Mouse (Mus musculus): Measurements from ENCODE around the gene Usp6nl. TPM values are rescaled to one million over a fixed set of nuclear protein-coding genes. Genes with fewer than 3 reads are reported as not detected.
A peak's percentile ranks its signal among the peaks of the same experiment; 100 is the strongest.

Usp6nl gene
- polyA plus RNA-seq, 1 experiment from 2014 or later, result 10.9 TPM

- no peak for ATAC-seq (ENCODE audit: insufficient number of reproducible peaks, insufficient read depth, low FRiP score, low TSS enrichment, low read depth)
- H3K4me3 ChIP-seq, result peak overlapping the region; percentile 22
These were observed 30.6 kb downstream of the Usp6nl start for GRCm38 (mm10) chr2:6353060-6353459.

DNA sequence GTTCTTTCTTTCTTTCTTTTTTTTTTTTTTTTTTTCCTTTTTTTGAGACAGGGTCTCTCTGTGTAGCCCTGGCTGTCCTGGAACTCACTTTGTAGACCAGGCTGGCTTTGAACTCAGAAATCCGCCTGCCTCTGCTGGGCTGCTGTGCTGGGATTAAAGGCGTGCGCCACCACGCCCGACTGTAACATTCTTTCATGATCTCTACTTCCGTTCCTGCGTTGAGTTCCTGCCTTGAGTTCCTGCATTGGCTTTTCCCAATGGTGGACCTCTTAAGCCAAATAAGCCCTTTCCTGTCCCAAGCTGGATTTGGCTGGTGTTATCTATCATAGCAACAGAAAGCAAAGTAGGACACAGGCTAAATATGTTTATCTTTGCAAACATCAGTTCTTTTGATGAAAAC, 34.8 kb downstream of the Usp6nl start:
- no peak for ATAC-seq (ENCODE audit: insufficient number of reproducible peaks, insufficient read depth, low FRiP score, low TSS enrichment, low read depth)

More at GRCm38 (mm10) chr2:6353060-6353459, 30.6 kb downstream of the Usp6nl start:
- H3K9me3 ChIP-seq, result no peaks in the 10 kb centered on the region
- peak overlapping the region; percentile 59 for H3K4me2 ChIP-seq
- H3K9ac ChIP-seq, result 0 out of 2 replicates have a peak overlapping the region, but pooled peaks have one; percentile 57
- 30% methylated on average over 4 of the region's 4 CpGs for WGBS
- no peaks in the 10 kb centered on the region for H3K27me3 ChIP-seq
- H3K27ac ChIP-seq, result no peak overlapping the region
- peaks cover 45% of the 10 kb centered on the region for H3K4me1 ChIP-seq
- H3K36me3 ChIP-seq, result peaks cover 4% of the 10 kb centered on the region; the same call in 1 of the 2 replicates

GRCm38 (mm10) chr2:6359645-6360044, 37.2 kb downstream of the Usp6nl start:
- H3K27me3 ChIP-seq, result no peaks in the 10 kb centered on the region
- H3K9ac ChIP-seq, result no peak overlapping the region
- no peak overlapping the region for H3K4me2 ChIP-seq
- no peak overlapping the region for H3K4me3 ChIP-seq
- ATAC-seq (ENCODE audit: insufficient number of reproducible peaks, insufficient read depth, low FRiP score, low TSS enrichment, low read depth), result no peak
- H3K27ac ChIP-seq, result no peak overlapping the region
- H3K9me3 ChIP-seq, result no peaks in the 10 kb centered on the region
- peaks cover 46% of the 10 kb centered on the region for H3K4me1 ChIP-seq
- WGBS, result 30% methylated on average over 9 of the region's 9 CpGs
- peaks cover 4% of the 10 kb centered on the region; the same call in 1 of the 2 replicates for H3K36me3 ChIP-seq

More for the DNA sequence above, 34.8 kb downstream of the Usp6nl start:
- peaks cover 4% of the 10 kb centered on the region; the same call in 1 of the 2 replicates for H3K36me3 ChIP-seq
- no peaks in the 10 kb centered on the region for H3K9me3 ChIP-seq
- H3K9ac ChIP-seq, result no peak overlapping the region
- 98% methylated on average over 7 of the region's 7 CpGs for WGBS
- no peak overlapping the region for H3K27ac ChIP-seq
- H3K27me3 ChIP-seq, result no peaks in the 10 kb centered on the region
- no peak overlapping the region for H3K4me3 ChIP-seq
- peaks cover 44% of the 10 kb centered on the region for H3K4me1 ChIP-seq
- no peak overlapping the region for H3K4me2 ChIP-seq

DNA sequence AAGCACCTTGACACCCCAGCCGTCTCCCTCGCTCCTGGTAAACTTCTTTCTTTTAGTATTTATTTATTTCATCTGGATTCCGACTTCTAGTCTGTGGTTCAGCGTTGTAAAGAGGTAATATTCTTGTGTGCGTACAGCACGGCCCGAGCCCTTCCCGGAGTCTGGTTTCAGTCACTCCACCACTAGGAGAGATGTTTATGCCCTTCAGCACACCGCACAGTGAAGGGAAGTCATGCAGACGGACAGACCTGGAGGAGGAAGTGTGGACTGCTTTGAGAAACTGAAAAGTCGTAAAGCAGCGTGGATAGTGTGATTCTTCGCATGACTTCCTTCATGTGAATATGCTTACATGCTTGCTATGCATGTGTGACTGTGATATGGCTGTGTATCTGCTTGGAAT, 40.7 kb downstream of the Usp6nl start:
- H3K36me3 ChIP-seq, result no peaks in the 10 kb centered on the region
- no peak overlapping the region for H3K4me2 ChIP-seq
- no peak for ATAC-seq (ENCODE audit: insufficient number of reproducible peaks, insufficient read depth, low FRiP score, low TSS enrichment, low read depth)
- no peaks in the 10 kb centered on the region for H3K27me3 ChIP-seq
- H3K9me3 ChIP-seq, result no peaks in the 10 kb centered on the region
- no peak overlapping the region for H3K9ac ChIP-seq
- H3K27ac ChIP-seq, result no peak overlapping the region
- peaks cover 61% of the 10 kb centered on the region for H3K4me1 ChIP-seq
- no peak overlapping the region for H3K4me3 ChIP-seq
- 46% methylated on average over 13 of the region's 13 CpGs for WGBS

DNA sequence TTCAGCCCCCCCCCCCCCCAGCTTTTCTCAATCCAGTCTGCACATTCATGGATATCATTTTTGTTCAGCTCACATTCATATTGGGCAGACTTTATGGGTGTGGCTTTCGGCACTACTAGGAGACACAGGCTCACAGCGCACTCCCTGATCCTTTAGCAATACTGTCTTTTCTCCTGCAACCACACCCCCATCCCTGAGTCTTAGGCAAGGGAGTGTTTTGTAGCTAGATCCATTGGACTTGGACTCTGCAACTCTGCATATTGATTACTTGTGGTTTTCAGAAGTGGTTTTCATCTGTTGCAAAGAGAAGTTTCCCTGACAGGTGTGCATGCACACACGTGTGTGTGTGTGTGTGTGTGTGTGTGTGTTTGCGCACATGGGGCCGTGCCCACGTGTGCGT, 41.5 kb downstream of the Usp6nl start:
- WGBS, result 89% methylated on average over 7 of the region's 7 CpGs

DNA sequence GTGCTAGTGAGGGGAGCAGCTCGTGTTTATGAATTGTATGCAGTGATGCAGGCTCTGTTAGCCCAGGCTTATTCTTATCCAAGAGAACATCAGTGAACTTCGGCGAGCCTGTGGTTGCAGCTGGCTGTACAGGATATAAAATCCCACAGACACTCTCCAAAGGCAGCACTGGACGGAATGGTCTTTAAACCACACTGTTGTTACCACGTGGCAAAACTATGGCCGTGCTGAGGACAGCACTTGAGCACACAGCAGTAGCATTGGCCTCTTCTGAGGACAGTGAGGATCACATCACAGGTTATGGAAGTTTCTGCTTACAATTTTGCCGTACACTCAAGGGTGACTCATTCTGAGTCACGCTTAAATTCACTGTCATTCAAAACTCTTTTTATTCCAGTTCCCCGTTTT, 44.1 kb downstream of the Usp6nl start:
- H3K27ac ChIP-seq, result peak overlapping the region; percentile 75
- H3K4me3 ChIP-seq, result no peak overlapping the region
- 51% methylated on average over 9 of the region's 9 CpGs for WGBS
- peaks cover 50% of the 10 kb centered on the region for H3K4me1 ChIP-seq
- ATAC-seq (ENCODE audit: insufficient number of reproducible peaks, insufficient read depth, low FRiP score, low TSS enrichment, low read depth), result no peak; the same call in 1 of the 2 replicates
- no peaks in the 10 kb centered on the region for H3K27me3 ChIP-seq
- no peaks in the 10 kb centered on the region for H3K36me3 ChIP-seq
- no peak overlapping the region for H3K9ac ChIP-seq
- H3K9me3 ChIP-seq, result no peaks in the 10 kb centered on the region
- H3K4me2 ChIP-seq, result no peak overlapping the region

More for the DNA sequence above, 41.5 kb downstream of the Usp6nl start:
- Histone ChIP-seq H3K4me3 (no peak overlapping the region), H3K4me1 (peaks cover 61% of the 10 kb centered on the region), H3K9ac (no peak overlapping the region), H3K4me2 (no peak overlapping the region), H3K27me3 (no peaks in the 10 kb centered on the region), H3K9me3 (no peaks in the 10 kb centered on the region), H3K36me3 (no peaks in the 10 kb centered on the region), H3K27ac (no peak overlapping the region)
- ATAC-seq (ENCODE audit: insufficient number of reproducible peaks, insufficient read depth, low FRiP score, low TSS enrichment, low read depth), result no peak

DNA sequence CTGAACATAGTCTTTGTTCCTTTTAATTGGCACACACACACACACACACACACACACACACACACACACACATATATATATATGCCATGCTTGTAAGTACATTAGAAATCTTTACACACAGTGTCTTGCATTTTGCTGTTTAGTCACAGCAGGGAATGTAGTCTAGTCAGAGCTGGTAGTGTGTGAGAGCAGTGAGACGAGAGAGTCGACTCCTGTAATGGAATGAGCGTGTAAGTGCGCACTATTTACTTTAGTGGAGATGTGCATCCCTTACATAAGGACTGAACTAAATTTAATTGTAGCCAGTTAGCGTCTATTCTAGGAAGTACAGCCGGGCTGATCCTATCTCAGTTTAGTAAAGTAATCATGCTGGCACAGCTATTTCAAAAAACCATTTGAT, 44.5 kb downstream of the Usp6nl start:
- H3K9ac ChIP-seq, result no peak overlapping the region
- no peaks in the 10 kb centered on the region for H3K9me3 ChIP-seq
- H3K4me3 ChIP-seq, result no peak overlapping the region
- H3K36me3 ChIP-seq, result no peaks in the 10 kb centered on the region
- ATAC-seq (ENCODE audit: insufficient number of reproducible peaks, insufficient read depth, low FRiP score, low TSS enrichment, low read depth), result no peak
- WGBS, result 56% methylated on average over 6 of the region's 6 CpGs
- peaks cover 52% of the 10 kb centered on the region for H3K4me1 ChIP-seq
- H3K4me2 ChIP-seq, result no peak overlapping the region
- peak overlapping the region; percentile 75 for H3K27ac ChIP-seq
- no peaks in the 10 kb centered on the region for H3K27me3 ChIP-seq

DNA sequence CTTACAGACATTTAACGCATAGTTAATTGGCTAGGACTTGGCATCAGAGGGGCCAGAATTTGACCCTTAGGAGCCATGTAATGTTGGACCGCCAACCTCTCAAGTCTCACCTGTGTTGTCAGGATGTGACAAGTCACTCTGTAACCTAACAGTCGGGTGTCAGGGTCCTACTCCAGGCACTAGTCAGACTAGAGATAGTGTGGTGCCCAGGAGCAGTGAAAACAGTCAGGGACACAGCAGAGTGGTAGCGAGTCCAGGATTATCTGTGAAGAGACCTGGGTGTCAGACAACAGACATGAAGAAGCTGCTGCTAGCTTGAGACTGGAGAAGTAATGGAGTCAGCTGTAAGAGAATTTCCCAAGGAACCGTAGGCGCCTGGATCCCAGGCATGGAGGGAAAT, 45.0 kb downstream of the Usp6nl start:
- Histone ChIP-seq H3K9ac (no peak overlapping the region), H3K27ac (0 out of 2 replicates have a peak overlapping the region, but pooled peaks have one; percentile 75), H3K4me1 (peaks cover 52% of the 10 kb centered on the region), H3K36me3 (no peaks in the 10 kb centered on the region), H3K27me3 (no peaks in the 10 kb centered on the region), H3K4me3 (no peak overlapping the region), H3K9me3 (no peaks in the 10 kb centered on the region), H3K4me2 (no peak overlapping the region)
- WGBS, result 85% methylated on average over 6 of the region's 6 CpGs
- ATAC-seq (ENCODE audit: insufficient number of reproducible peaks, insufficient read depth, low FRiP score, low TSS enrichment, low read depth), result no peak

- no peak overlapping the region for H3K4me2 ChIP-seq
- no peak overlapping the region for H3K27ac ChIP-seq
- no peak for ATAC-seq (ENCODE audit: insufficient number of reproducible peaks, insufficient read depth, low FRiP score, low TSS enrichment, low read depth)
- no peak overlapping the region for H3K4me3 ChIP-seq
- WGBS, result 80% methylated on average over 14 of the region's 14 CpGs
- no peaks in the 10 kb centered on the region for H3K36me3 ChIP-seq
- no peaks in the 10 kb centered on the region for H3K9me3 ChIP-seq
- H3K4me1 ChIP-seq, result peaks cover 33% of the 10 kb centered on the region
- no peak overlapping the region for H3K9ac ChIP-seq
- H3K27me3 ChIP-seq, result no peaks in the 10 kb centered on the region
These were observed 51.7 kb downstream of the Usp6nl start for GRCm38 (mm10) chr2:6374216-6374615.

- Histone ChIP-seq H3K4me2 (no peak overlapping the region), H3K27ac (0 out of 2 replicates have a peak overlapping the region, but pooled peaks have one; percentile 17), H3K27me3 (no peaks in the 10 kb centered on the region), H3K4me1 (peaks cover 39% of the 10 kb centered on the region), H3K9ac (no peak overlapping the region), H3K4me3 (no peak overlapping the region), H3K36me3 (no peaks in the 10 kb centered on the region), H3K9me3 (no peaks in the 10 kb centered on the region)
- WGBS, result 77% methylated on average over 8 of the region's 8 CpGs
- no peak for ATAC-seq (ENCODE audit: insufficient number of reproducible peaks, insufficient read depth, low FRiP score, low TSS enrichment, low read depth)
These were observed 53.6 kb downstream of the Usp6nl start for GRCm38 (mm10) chr2:6376071-6376470.

DNA sequence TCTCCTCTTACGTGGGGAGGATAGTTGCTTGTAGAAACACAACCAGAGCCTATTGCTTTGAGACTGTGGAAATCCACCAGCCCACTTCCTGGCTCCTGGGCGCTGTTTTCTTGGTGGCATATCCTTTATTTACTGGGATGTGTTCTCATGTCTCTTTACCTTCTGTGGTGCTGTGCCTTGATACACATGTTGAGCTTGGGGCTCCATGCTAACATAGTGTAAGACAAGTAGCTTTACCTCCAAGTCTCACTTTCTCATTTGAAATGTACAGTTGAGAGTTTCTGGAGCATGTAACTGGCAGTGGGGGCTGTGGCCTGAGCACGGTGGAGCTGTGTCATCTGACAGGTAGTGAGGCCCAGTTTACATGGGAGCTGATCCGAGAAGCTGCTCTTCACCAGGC, 54.5 kb downstream of the Usp6nl start:
- Histone ChIP-seq H3K4me1 (peaks cover 33% of the 10 kb centered on the region), H3K36me3 (no peaks in the 10 kb centered on the region), H3K4me3 (no peak overlapping the region), H3K27ac (peak overlapping the region; percentile 0; the same call in 1 of the 2 replicates), H3K4me2 (no peak overlapping the region), H3K9ac (no peak overlapping the region), H3K9me3 (no peaks in the 10 kb centered on the region), H3K27me3 (no peaks in the 10 kb centered on the region)
- ATAC-seq (ENCODE audit: insufficient number of reproducible peaks, insufficient read depth, low FRiP score, low TSS enrichment, low read depth), result no peak
- 71% methylated on average over 4 of the region's 4 CpGs for WGBS

GRCm38 (mm10) chr2:6378590-6379205, 56.2 kb downstream of the Usp6nl start:
- Histone ChIP-seq H3K27ac (0 out of 2 replicates have a peak overlapping the region, but pooled peaks have one; percentile 14), H3K4me3 (no peak overlapping the region), H3K36me3 (no peaks in the 10 kb centered on the region), H3K9ac (no peak overlapping the region), H3K27me3 (no peaks in the 10 kb centered on the region), H3K4me2 (no peak overlapping the region), H3K9me3 (no peaks in the 10 kb centered on the region), H3K4me1 (peaks cover 29% of the 10 kb centered on the region)
- WGBS, result 70% methylated on average over 8 of the region's 8 CpGs
- no peak for ATAC-seq (ENCODE audit: insufficient number of reproducible peaks, insufficient read depth, low FRiP score, low TSS enrichment, low read depth)

Data from embryonic facial prominence, embryonic 13.5 days (tissue).